Mouse (Mus musculus) limb, embryonic 11.5 days (tissue): Measurements from ENCODE around the gene Clta. TPM values are rescaled to one million over a fixed set of nuclear protein-coding genes. Genes with fewer than 3 reads are reported as not detected.
A peak's percentile ranks its signal among the peaks of the same experiment; 100 is the strongest.

ENCODE experiments used
- ATAC-seq: fragments of 200-750 bp; cut with Nextera tagmentation; 2 replicates; pipeline ENCODE4 v1.8.0; 2017; ENCODE audit warnings: low read depth; ENCODE audit not compliant: insufficient number of reproducible peaks, low FRiP score, low TSS enrichment
- DNase-seq: peaks from one replicate; pipeline ENCODE4 v3.0.0-alpha.2; 2015; ENCODE audit warnings: low spot score
- H3K27ac ChIP-seq: fragments of 300-500 bp; sonication (generic); replicated peaks from 2 replicates; pipeline ENCODE4 v1.5.1; 2014; ENCODE audit warnings: low read depth, mild to moderate bottlenecking, low read length
- H3K27me3 ChIP-seq: fragments of 300-500 bp; sonication (generic); 2 replicates; pipeline ENCODE4 v1.6.1; 2014; ENCODE audit warnings: mild to moderate bottlenecking, low read length, mixed read lengths; ENCODE audit not compliant: control insufficient read depth, insufficient read depth
- H3K36me3 ChIP-seq: fragments of 300-500 bp; sonication (generic); 2 replicates; pipeline ENCODE4 v1.6.1; 2014; ENCODE audit warnings: mild to moderate bottlenecking, low read length, moderate library complexity, mixed read lengths; ENCODE audit not compliant: control insufficient read depth, insufficient read depth
- H3K4me1 ChIP-seq: fragments of 300-500 bp; sonication (generic); 2 replicates; pipeline ENCODE4 v1.6.1; 2014; ENCODE audit warnings: low read length, mixed read lengths; ENCODE audit not compliant: control insufficient read depth, insufficient read depth
- H3K4me2 ChIP-seq: fragments of 300-500 bp; sonication (generic); 2 replicates; pipeline ENCODE4 v1.6.1; 2014; ENCODE audit warnings: low read depth, mild to moderate bottlenecking, moderate library complexity; ENCODE audit not compliant: severe bottlenecking
- H3K4me3 ChIP-seq: fragments of 300-500 bp; sonication (generic); 2 replicates; pipeline ENCODE4 v1.5.1; 2014; ENCODE audit warnings: low read depth, low read length
- H3K9ac ChIP-seq: fragments of 300-500 bp; sonication (generic); 2 replicates; pipeline ENCODE4 v1.6.1; 2014; ENCODE audit warnings: mild to moderate bottlenecking, low read length
- H3K9me3 ChIP-seq: fragments of 300-500 bp; sonication (generic); 2 replicates; pipeline ENCODE4 v1.6.1; 2016; ENCODE audit warnings: low read length; ENCODE audit not compliant: control insufficient read depth
- WGBS: fragments of 180-500 bp; shearing (Covaris S2); extraction: QIAGEN DNeasy Blood & Tissue Kit; methylation state at CpG from one replicate; pipeline ENCODE4 v1.1.7; 2014; 5-methylcytosine and 5-hydroxymethylcytosine counted together
- polyA plus RNA-seq: library from polyadenylated mRNA; unstranded; fragments of >200 nt; fragmentation: Nextera tagmentation; extraction: Ambion mirVana; gene quantifications from 2 replicates; pipeline ENCODE4 v1.2.1, GENCODE M21; 2014

The Clta gene
- polyA plus RNA-seq, 1 experiment from 2014 or later = 264 TPM

DNA sequence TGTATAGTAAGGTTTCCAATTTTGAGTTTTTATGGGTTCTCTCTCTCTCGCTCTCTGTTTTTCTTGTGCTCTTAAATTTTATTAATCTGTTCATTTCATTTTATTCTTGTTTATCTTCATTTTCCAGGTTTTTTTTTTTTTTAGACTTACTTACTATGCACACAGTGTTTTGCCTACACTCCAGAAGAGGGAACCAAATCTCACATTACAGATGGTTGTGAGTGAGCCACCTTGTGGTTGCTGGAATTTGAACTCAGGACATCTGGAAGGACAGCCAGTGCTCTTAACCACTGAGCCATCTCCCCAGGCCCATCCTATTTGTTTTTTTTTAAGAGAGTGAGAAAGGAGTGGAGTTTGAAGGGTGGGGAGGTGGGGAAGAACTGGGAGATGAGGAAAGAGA, 5.9 kb downstream of the Clta start:
- WGBS = 91% methylated on average over 1 of the region's 1 CpGs
- Histone ChIP-seq H3K4me2 (no peak overlapping the region), H3K9ac (no peak overlapping the region), H3K27me3 (no peaks in the 10 kb centered on the region), H3K9me3 (no peaks in the 10 kb centered on the region), H3K4me1 (peaks cover 6% of the 10 kb centered on the region; the same call in 1 of the 2 replicates), H3K27ac (no peak overlapping the region), H3K4me3 (no peak overlapping the region), H3K36me3 (0 out of 2 replicates have a peak, but pooled peaks cover 2% of the 10 kb centered on the region)
- DNase-seq (no peak), ATAC-seq (no peak)

DNA sequence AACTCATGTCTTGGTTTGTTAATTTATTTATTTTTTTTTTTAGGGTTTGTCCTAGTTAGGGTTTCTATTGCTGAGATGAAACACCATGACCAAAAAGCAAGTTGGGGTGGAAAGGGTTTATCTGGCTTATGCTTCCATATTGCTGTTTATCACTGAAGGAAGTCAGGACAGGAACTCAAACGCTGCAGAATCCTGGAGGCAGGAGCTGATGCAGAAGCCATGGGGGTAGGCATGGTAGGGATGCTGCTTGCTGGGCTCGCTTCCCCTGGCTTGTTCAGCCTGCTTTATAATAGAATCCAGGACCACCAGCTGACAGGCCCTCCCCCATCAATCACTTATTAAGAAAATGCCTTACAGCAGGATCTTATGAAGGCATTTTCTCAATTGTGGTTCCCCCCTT, 6.6 kb downstream of the Clta start:
- no peak for DNase-seq
- Histone ChIP-seq H3K4me1 (peaks cover 6% of the 10 kb centered on the region; the same call in 1 of the 2 replicates), H3K9me3 (no peaks in the 10 kb centered on the region), H3K4me3 (no peak overlapping the region), H3K27me3 (no peaks in the 10 kb centered on the region), H3K36me3 (0 out of 2 replicates have a peak, but pooled peaks cover 2% of the 10 kb centered on the region), H3K4me2 (no peak overlapping the region), H3K9ac (no peak overlapping the region), H3K27ac (no peak overlapping the region)
- ATAC-seq = no peak
- 48% methylated on average over 2 of the region's 2 CpGs for whole genome bisulfite sequencing

DNA sequence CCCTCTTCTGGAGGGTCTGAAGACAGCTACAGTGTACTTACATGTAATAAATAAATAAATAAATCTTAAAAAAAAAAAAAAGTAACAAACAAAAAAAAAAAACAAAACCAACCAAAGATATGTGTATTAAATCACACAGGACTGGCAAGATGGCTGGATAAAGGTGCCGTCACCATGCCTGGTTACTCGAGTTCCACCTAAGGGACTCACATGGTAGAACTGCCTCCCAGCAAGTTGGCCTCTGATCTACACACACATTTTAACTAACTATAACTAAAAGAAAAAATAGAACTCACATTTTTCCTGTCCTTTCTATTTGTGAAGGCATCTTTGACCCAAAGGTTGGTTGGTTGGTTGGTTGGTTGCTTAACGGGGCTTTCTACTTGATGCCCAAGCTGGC, 7.5 kb downstream of the Clta start:
- Histone ChIP-seq H3K4me2 (peak overlapping the region; percentile 70), H3K4me1 (peaks cover 6% of the 10 kb centered on the region; the same call in 1 of the 2 replicates), H3K27me3 (no peaks in the 10 kb centered on the region), H3K27ac (no peak overlapping the region), H3K36me3 (0 out of 2 replicates have a peak, but pooled peaks cover 2% of the 10 kb centered on the region), H3K9me3 (no peaks in the 10 kb centered on the region), H3K9ac (peak overlapping the region; percentile 36; the same call in 1 of the 2 replicates), H3K4me3 (peak overlapping the region; percentile 85)
- ATAC-seq = no peak
- WGBS = 83% methylated on average over 3 of the region's 3 CpGs
- no peak for DNase-seq

DNA sequence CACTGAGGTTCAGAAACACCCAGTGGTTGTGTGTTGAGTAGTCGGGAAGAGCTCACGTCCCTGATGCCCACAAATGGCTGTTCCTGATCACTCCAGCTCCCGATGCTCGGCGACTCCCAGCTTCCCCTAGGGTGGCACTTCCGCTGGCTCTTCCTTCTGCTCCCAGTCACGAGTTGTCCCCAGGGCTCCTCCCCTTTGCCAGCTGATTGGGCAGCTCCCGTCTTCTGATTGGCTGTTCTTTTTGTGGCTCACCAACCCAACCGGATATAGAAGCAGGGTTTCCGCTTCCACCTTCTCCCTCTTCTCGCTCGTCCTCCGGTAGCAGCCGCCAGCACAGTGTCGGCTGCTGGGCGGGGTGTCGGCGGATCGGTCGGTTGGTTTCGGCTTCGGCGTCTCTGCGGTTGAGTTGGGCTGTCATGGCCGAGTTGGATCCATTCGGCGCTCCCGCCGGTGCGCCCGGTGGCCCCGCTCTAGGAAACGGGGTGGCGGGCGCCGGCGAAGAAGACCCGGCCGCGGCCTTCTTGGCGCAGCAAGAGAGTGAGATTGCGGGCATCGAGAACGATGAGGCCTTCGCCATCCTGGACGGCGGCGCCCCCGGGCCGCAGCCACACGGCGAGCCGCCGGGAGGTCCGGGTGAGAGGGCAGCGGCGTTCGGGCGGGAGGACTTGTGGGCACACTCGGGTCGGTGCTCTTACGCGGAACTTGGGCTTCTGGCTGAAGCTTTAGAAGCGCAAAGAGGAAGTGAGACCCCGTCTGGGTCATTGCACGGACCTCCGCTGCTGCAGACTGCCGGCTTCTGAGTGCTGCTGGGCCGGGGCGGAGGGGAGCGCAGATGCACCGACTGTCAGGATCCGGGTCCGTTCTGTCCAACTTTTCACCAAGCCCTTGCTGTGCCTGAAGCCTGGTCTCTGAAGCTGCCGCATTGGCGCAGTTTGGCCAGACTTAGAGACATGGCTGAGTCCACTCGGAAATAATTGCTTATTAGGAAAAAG, 8.4 kb downstream of the Clta start:
- no peak overlapping the region for H3K27ac ChIP-seq
- WGBS = under 1% methylated on average over 76 of the region's 77 CpGs

DNA sequence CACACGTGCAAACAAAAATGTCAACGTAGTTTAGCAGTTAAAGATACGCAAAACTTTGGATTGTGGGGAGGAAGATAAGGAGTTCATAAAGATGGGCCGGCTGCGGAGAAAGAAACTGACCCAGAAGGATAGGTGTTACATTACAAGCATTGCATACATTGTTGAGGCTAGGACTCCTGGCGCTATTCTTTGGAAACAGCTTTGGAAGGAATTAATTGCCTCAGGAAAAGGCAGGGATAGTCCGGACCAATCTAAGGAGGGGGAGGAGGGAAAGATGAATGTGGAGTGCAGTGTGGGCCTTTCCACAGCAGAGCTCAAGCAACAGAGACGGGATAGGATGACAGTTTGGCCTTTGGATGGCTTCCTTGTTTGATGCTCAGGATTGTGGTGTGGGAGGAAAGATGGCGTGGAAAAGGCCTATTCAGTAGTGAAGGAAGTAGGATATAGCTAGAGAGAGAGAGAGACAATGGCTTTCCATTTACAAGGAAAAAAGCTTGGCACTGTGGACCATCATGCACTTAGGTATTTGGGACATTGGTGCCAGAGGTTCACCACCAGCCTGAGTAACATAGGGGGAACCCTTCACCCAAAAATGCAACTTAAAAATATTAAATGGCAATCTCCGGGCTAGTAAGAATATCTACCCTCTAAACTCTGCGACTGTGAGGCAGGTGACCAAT, 9.3 kb downstream of the Clta start:
- Histone ChIP-seq H3K4me1 (peaks cover 6% of the 10 kb centered on the region; the same call in 1 of the 2 replicates), H3K4me3 (peak overlapping the region; percentile 85), H3K27ac (no peak overlapping the region), H3K9ac (peak overlapping the region; percentile 85; the same call in 1 of the 2 replicates), H3K36me3 (0 out of 2 replicates have a peak, but pooled peaks cover 2% of the 10 kb centered on the region), H3K4me2 (peak overlapping the region; percentile 70), H3K9me3 (no peaks in the 10 kb centered on the region), H3K27me3 (no peaks in the 10 kb centered on the region)
- DNase-seq = no peak
- no peak for ATAC-seq
- 31% methylated on average over 11 of the region's 11 CpGs for WGBS

More for the DNA sequence above, 8.4 kb downstream of the Clta start:
- Histone ChIP-seq H3K27me3 (no peaks in the 10 kb centered on the region), H3K4me3 (peak overlapping the region; percentile 85), H3K9ac (peak overlapping the region; percentile 85), H3K4me2 (peak overlapping the region; percentile 70), H3K9me3 (no peaks in the 10 kb centered on the region), H3K4me1 (peaks cover 6% of the 10 kb centered on the region; the same call in 1 of the 2 replicates), H3K36me3 (0 out of 2 replicates have a peak, but pooled peaks cover 2% of the 10 kb centered on the region)
- peak; percentile 94 for ATAC-seq
- peak; percentile 93 for DNase-seq

DNA sequence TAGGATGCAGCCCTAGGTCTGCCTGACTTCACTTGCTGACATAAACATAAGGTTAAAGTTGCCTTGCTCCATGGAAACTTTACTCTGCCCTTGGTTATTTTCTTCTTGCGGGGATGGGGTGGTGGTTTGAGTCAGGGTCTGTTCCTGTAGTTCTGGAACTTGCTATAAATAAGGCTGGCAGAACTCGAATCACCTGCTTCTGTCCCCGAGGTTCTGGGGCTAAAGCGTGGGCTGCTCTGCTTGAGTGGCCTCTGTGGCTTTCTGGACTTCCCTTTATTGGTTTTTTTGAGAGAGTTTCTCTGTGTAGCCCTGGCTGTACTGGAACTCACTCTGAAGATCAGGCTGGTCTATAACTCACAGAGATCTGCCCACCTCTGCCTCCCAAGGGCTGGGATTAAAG, 11.8 kb downstream of the Clta start:
- Histone ChIP-seq H3K36me3 (peaks cover 8% of the 10 kb centered on the region; the same call in 1 of the 2 replicates), H3K27me3 (no peaks in the 10 kb centered on the region), H3K4me3 (no peak overlapping the region), H3K4me1 (peaks cover 6% of the 10 kb centered on the region; the same call in 1 of the 2 replicates), H3K27ac (no peak overlapping the region), H3K9me3 (no peaks in the 10 kb centered on the region), H3K9ac (no peak overlapping the region), H3K4me2 (no peak overlapping the region)
- ATAC-seq (no peak), DNase-seq (no peak)
- WGBS = 90% methylated on average over 4 of the region's 4 CpGs

DNA sequence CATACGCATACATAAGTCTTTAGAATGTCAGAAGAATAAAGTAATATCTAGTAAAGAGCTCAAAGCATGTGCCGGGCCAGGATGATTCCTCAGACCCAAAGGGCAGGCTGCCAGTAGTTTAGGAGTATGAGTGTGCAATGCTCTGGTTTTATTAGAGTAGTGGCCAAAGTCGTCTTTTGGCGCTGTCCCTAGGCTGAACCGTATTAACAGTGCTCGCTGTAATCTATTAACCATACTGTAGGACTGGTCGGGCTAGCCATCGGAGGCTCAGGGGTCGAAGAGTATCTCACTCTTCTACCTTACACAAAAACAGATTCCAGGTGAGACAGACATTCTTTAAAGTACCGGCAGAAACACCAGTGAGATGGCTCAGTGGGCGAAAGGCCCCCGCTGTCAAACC, 12.5 kb downstream of the Clta start:
- no peak for ATAC-seq
- no peak for DNase-seq
- 96% methylated on average over 12 of the region's 12 CpGs for WGBS
- H3K4me3 ChIP-seq = no peak overlapping the region
- no peak overlapping the region for H3K4me2 ChIP-seq
- H3K27me3 ChIP-seq = no peaks in the 10 kb centered on the region
- peaks cover 14% of the 10 kb centered on the region for H3K36me3 ChIP-seq
- H3K27ac ChIP-seq = no peak overlapping the region
- H3K9me3 ChIP-seq = no peaks in the 10 kb centered on the region
- peaks cover 6% of the 10 kb centered on the region; the same call in 1 of the 2 replicates for H3K4me1 ChIP-seq
- no peak overlapping the region for H3K9ac ChIP-seq

DNA sequence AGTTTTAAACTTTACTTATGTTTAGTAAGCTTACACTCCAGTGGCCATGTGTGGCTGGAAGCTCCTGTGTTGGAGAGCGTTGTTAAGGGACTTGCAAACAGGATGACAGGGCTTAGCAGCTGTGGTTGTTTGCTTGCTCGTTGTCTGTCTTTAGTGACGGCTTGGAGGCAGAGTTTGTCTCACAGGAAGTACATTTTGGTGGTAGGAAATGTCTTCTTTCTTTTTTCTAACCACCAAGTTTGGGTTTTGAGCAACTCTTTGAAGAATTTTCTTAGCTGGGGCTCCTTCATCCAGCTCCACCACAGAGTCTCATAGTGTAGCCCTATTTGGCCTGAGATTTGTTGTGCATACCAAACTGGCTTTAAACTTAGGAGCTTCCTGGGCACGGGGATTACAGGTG, 18.1 kb downstream of the Clta start:
- peaks cover 16% of the 10 kb centered on the region for H3K36me3 ChIP-seq
- no peak overlapping the region for H3K27ac ChIP-seq
- DNase-seq (no peak), ATAC-seq (no peak)
- H3K9ac ChIP-seq = no peak overlapping the region
- WGBS = 85% methylated on average over 4 of the region's 4 CpGs
- H3K4me3 ChIP-seq = no peak overlapping the region
- no peaks in the 10 kb centered on the region for H3K27me3 ChIP-seq
- no peaks in the 10 kb centered on the region for H3K9me3 ChIP-seq
- H3K4me2 ChIP-seq = no peak overlapping the region
- no peaks in the 10 kb centered on the region for H3K4me1 ChIP-seq
